Mouse (Mus musculus) embryonic facial prominence, embryonic 13.5 days (tissue): ENCODE measurements around the gene Irak4. TPM values are rescaled to one million over a fixed set of nuclear protein-coding genes. Genes with fewer than 3 reads are reported as not detected.

ENCODE experiments used
- ATAC-seq: fragments of 200-750 bp; cut with Nextera tagmentation; 2 replicates; pipeline ENCODE4 v1.8.0; 2017; ENCODE audit warnings: low read depth; ENCODE audit not compliant: insufficient number of reproducible peaks, insufficient read depth, low FRiP score, low TSS enrichment
- H3K27ac ChIP-seq: fragments of 300-500 bp; sonication (generic); 2 replicates; pipeline ENCODE4 v1.5.1; 2015; ENCODE audit warnings: moderate library complexity, mild to moderate bottlenecking, inconsistent platforms
- H3K27me3 ChIP-seq: fragments of 300-500 bp; sonication (generic); 2 replicates; pipeline ENCODE4 v1.6.1; 2015; ENCODE audit warnings: mild to moderate bottlenecking, inconsistent platforms
- H3K36me3 ChIP-seq: fragments of 300-500 bp; sonication (generic); 2 replicates; pipeline ENCODE4 v1.6.1; 2015; ENCODE audit warnings: mild to moderate bottlenecking, inconsistent platforms
- H3K4me1 ChIP-seq: fragments of 300-500 bp; sonication (generic); 2 replicates; pipeline ENCODE4 v1.6.1; 2015; ENCODE audit warnings: inconsistent platforms
- H3K4me2 ChIP-seq: fragments of 300-500 bp; sonication (generic); 2 replicates; pipeline ENCODE4 v1.6.1; 2015; ENCODE audit warnings: moderate library complexity, mild to moderate bottlenecking, inconsistent platforms
- H3K4me3 ChIP-seq: fragments of 300-500 bp; sonication (generic); 2 replicates; pipeline ENCODE4 v1.5.1; 2015; ENCODE audit warnings: mild to moderate bottlenecking, inconsistent platforms
- H3K9ac ChIP-seq: fragments of 300-500 bp; sonication (generic); 2 replicates; pipeline ENCODE4 v1.6.1; 2015; ENCODE audit warnings: mild to moderate bottlenecking, inconsistent platforms
- H3K9me3 ChIP-seq: fragments of 300-500 bp; sonication (generic); 2 replicates; pipeline ENCODE4 v1.6.1; 2016; ENCODE audit warnings: inconsistent platforms
- WGBS: fragments of 180-500 bp; shearing (Covaris S2); methylation state at CpG from one replicate; pipeline ENCODE4 v1.1.7; 2015; ENCODE audit warnings: mixed read lengths; 5-methylcytosine and 5-hydroxymethylcytosine counted together
- polyA plus RNA-seq: library from polyadenylated mRNA; unstranded; fragments of >200 nt; fragmentation: Nextera tagmentation; extraction: Ambion mirVana; gene quantifications from 2 replicates; pipeline ENCODE4 v1.2.1, GENCODE M21; 2015

Irak4 gene
- polyA plus RNA-seq, 1 experiment from 2014 or later, result 5.0 TPM

- 0 out of 2 replicates have a peak overlapping the region, but pooled peaks have one; percentile 95 for H3K9ac ChIP-seq
- no peaks in the 10 kb centered on the region for H3K9me3 ChIP-seq
- no peak for ATAC-seq
- H3K36me3 ChIP-seq, result peaks cover 10% of the 10 kb centered on the region
- peak overlapping the region; percentile 99 for H3K4me3 ChIP-seq
- no peaks in the 10 kb centered on the region for H3K27me3 ChIP-seq
- H3K4me2 ChIP-seq, result peak overlapping the region; percentile 75
- peaks cover 10% of the 10 kb centered on the region for H3K4me1 ChIP-seq
- no peak overlapping the region for H3K27ac ChIP-seq
- 11% methylated on average over 8 of the region's 8 CpGs for WGBS
Observed at GRCm38 (mm10) chr15:94590083-94590482, 46.6 kb downstream of the Irak4 start.

- Histone ChIP-seq H3K4me2 (no peak overlapping the region), H3K9ac (no peak overlapping the region), H3K4me1 (peaks cover 10% of the 10 kb centered on the region), H3K4me3 (no peak overlapping the region), H3K9me3 (no peaks in the 10 kb centered on the region), H3K27me3 (no peaks in the 10 kb centered on the region), H3K27ac (no peak overlapping the region), H3K36me3 (peaks cover under 1% of the 10 kb centered on the region; the same call in 1 of the 2 replicates)
- WGBS, result 70% methylated on average over 4 of the region's 4 CpGs
- ATAC-seq, result no peak
Observed at GRCm38 (mm10) chr15:94591356-94591755, 47.9 kb downstream of the Irak4 start.

- no peaks in the 10 kb centered on the region for H3K27me3 ChIP-seq
- 83% methylated on average over 1 of the region's 1 CpGs for whole genome bisulfite sequencing
- no peak overlapping the region for H3K4me2 ChIP-seq
- no peak overlapping the region for H3K4me3 ChIP-seq
- H3K36me3 ChIP-seq, result no peaks in the 10 kb centered on the region
- no peak overlapping the region for H3K27ac ChIP-seq
- no peaks in the 10 kb centered on the region for H3K9me3 ChIP-seq
- H3K9ac ChIP-seq, result no peak overlapping the region
- ATAC-seq, result no peak
- H3K4me1 ChIP-seq, result no peaks in the 10 kb centered on the region
Observed at GRCm38 (mm10) chr15:94593586-94593985, 50.1 kb downstream of the Irak4 start.

- no peak overlapping the region for H3K4me3 ChIP-seq
- no peak overlapping the region for H3K27ac ChIP-seq
- no peaks in the 10 kb centered on the region for H3K27me3 ChIP-seq
- no peaks in the 10 kb centered on the region for H3K9me3 ChIP-seq
- ATAC-seq, result no peak
- WGBS, result 85% methylated on average over 11 of the region's 11 CpGs
- H3K4me1 ChIP-seq, result no peaks in the 10 kb centered on the region
- no peak overlapping the region for H3K9ac ChIP-seq
- no peak overlapping the region for H3K4me2 ChIP-seq
- H3K36me3 ChIP-seq, result no peaks in the 10 kb centered on the region
Observed at GRCm38 (mm10) chr15:94600145-94600707, 56.8 kb downstream of the Irak4 start.

GRCm38 (mm10) chr15:94601339-94601738, 57.9 kb downstream of the Irak4 start:
- ATAC-seq, result no peak
- WGBS, result 17% methylated on average over 3 of the region's 3 CpGs

GRCm38 (mm10) chr15:94602441-94602840, 59.0 kb downstream of the Irak4 start:
- Histone ChIP-seq H3K4me1 (no peaks in the 10 kb centered on the region), H3K4me2 (no peak overlapping the region), H3K27me3 (no peaks in the 10 kb centered on the region), H3K36me3 (no peaks in the 10 kb centered on the region), H3K4me3 (no peak overlapping the region), H3K9ac (no peak overlapping the region), H3K9me3 (no peaks in the 10 kb centered on the region), H3K27ac (no peak overlapping the region)
- WGBS, result 74% methylated on average over 3 of the region's 3 CpGs
- ATAC-seq, result no peak

More at GRCm38 (mm10) chr15:94601339-94601738, 57.9 kb downstream of the Irak4 start:
- Histone ChIP-seq H3K27ac (no peak overlapping the region), H3K4me3 (no peak overlapping the region), H3K4me2 (no peak overlapping the region), H3K36me3 (no peaks in the 10 kb centered on the region), H3K27me3 (no peaks in the 10 kb centered on the region), H3K9me3 (no peaks in the 10 kb centered on the region), H3K4me1 (no peaks in the 10 kb centered on the region), H3K9ac (no peak overlapping the region)

- Histone ChIP-seq H3K9ac (no peak overlapping the region), H3K4me2 (no peak overlapping the region), H3K36me3 (no peaks in the 10 kb centered on the region), H3K27me3 (no peaks in the 10 kb centered on the region), H3K4me3 (no peak overlapping the region), H3K27ac (no peak overlapping the region), H3K9me3 (no peaks in the 10 kb centered on the region), H3K4me1 (no peaks in the 10 kb centered on the region)
- WGBS, result 92% methylated on average over 8 of the region's 8 CpGs
- no peak for ATAC-seq
Observed at GRCm38 (mm10) chr15:94607768-94608167, 64.3 kb downstream of the Irak4 start.

GRCm38 (mm10) chr15:94616036-94616435, 72.6 kb downstream of the Irak4 start:
- H3K4me2 ChIP-seq, result no peak overlapping the region
- no peak overlapping the region for H3K4me3 ChIP-seq
- H3K9me3 ChIP-seq, result no peaks in the 10 kb centered on the region
- ATAC-seq, result no peak
- H3K27me3 ChIP-seq, result no peaks in the 10 kb centered on the region
- no peaks in the 10 kb centered on the region for H3K4me1 ChIP-seq
- 92% methylated on average over 11 of the region's 11 CpGs for WGBS
- no peak overlapping the region for H3K9ac ChIP-seq
- no peak overlapping the region for H3K27ac ChIP-seq
- no peaks in the 10 kb centered on the region for H3K36me3 ChIP-seq

- H3K9me3 ChIP-seq, result no peaks in the 10 kb centered on the region
- no peak for ATAC-seq
- no peaks in the 10 kb centered on the region for H3K27me3 ChIP-seq
- H3K36me3 ChIP-seq, result no peaks in the 10 kb centered on the region
- no peak overlapping the region for H3K4me2 ChIP-seq
- H3K4me3 ChIP-seq, result no peak overlapping the region
- no peak overlapping the region for H3K9ac ChIP-seq
- no peak overlapping the region for H3K27ac ChIP-seq
- no peaks in the 10 kb centered on the region for H3K4me1 ChIP-seq
Observed at GRCm38 (mm10) chr15:94620909-94621308, 77.5 kb downstream of the Irak4 start.

- Histone ChIP-seq H3K4me3 (peak overlapping the region; percentile 66), H3K4me2 (peak overlapping the region; percentile 98), H3K36me3 (no peaks in the 10 kb centered on the region), H3K27me3 (peaks cover 35% of the 10 kb centered on the region), H3K4me1 (no peaks in the 10 kb centered on the region), H3K9ac (peak overlapping the region; percentile 82), H3K27ac (no peak overlapping the region), H3K9me3 (no peaks in the 10 kb centered on the region)
- WGBS, result 47% methylated on average over 2 of the region's 2 CpGs
- ATAC-seq, result no peak
Observed at GRCm38 (mm10) chr15:94628463-94628829, 85.0 kb downstream of the Irak4 start.

GRCm38 (mm10) chr15:94628830-94629601, 85.6 kb downstream of the Irak4 start, which contains the start of gene Tmem117:
Gene Tmem117 (plus strand): TSS chr15:94629232.
- Histone ChIP-seq H3K4me3 (peak within 1 kb of the TSS; percentile 66), H3K9ac (peak within 1 kb of the TSS; percentile 82), H3K4me1 (no peaks in the 10 kb centered on the region), H3K36me3 (no peaks in the 10 kb centered on the region), H3K9me3 (no peaks in the 10 kb centered on the region), H3K27me3 (peaks cover 35% of the 10 kb centered on the region), H3K27ac (no peak within 1 kb of the TSS), H3K4me2 (peak within 1 kb of the TSS; percentile 98)
- WGBS, result 1% methylated on average over 57 of the region's 96 CpGs
- ATAC-seq, result peak; percentile 61; the same call in 1 of the 2 replicates

GRCm38 (mm10) chr15:94630553-94630952, 87.1 kb downstream of the Irak4 start:
- 80% methylated on average over 4 of the region's 4 CpGs for WGBS
- H3K9ac ChIP-seq, result no peak overlapping the region
- H3K4me2 ChIP-seq, result no peak overlapping the region
- H3K4me3 ChIP-seq, result no peak overlapping the region
- H3K4me1 ChIP-seq, result no peaks in the 10 kb centered on the region
- H3K9me3 ChIP-seq, result no peaks in the 10 kb centered on the region
- ATAC-seq, result no peak
- H3K27me3 ChIP-seq, result peaks cover 35% of the 10 kb centered on the region
- H3K27ac ChIP-seq, result no peak overlapping the region
- H3K36me3 ChIP-seq, result no peaks in the 10 kb centered on the region
